Comparison of ENCODE assay signal across 18 mouse cellular contexts in the genomic region with DNA sequence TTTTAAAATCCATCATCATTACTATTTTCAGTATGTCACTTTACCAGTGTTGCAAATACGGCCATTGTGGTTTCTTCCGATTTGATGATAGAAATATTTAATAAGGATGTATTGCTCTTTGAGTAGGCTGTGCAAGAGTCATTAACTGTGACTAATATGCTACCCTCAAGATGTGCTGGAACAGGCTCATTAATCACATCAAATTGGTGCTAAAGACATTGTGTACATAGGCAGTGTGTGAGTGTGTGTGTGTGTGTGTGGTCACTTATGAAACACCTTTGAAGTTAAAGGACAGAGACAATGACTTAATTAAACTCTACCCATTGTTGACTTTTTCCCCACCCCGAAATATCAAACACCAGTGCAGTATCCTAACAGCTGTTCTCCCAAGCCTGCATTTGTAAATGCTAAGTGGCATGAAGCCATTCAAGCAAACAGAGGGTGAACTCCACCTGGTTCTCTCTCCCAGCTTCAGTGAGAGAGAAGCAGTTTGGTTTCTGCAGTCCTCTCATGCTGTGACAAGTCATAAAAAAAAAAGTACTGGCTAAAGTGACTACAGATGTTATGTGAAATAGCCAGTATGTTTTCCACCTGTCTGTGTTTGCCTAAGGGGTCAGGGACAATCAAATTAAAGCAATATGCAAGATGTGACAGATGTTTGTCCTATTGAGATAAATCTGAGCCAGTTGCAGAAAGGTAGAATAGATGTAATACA.
DNase-seq lines count a peak whose midpoint lies in the region; ATAC-seq and TF ChIP-seq lines count a peak whose summit lies in the region.
"Had no signal": no experiment of that assay in that cellular context is flagged by ENCODE, and none has a peak within 500 bp of the region (broad histone marks: within the 10 kb centered on the region; RNA-seq: fewer than 3 reads in every experiment).

No protein-coding gene starts in this region.

- TF ChIP-seq CTCF in brain, embryonic 14.5 days (IDR thresholded peaks at IDR 0.05; ENCODE audit: borderline replicate concordance, extremely low read depth, insufficient read depth, insufficient read length), result no peak

- no peaks in the 10 kb centered on the region for H3K9me3 ChIP-seq in hindbrain, embryonic 12.5 days (replicated peaks)
- no peaks in the 10 kb centered on the region for H3K9me3 ChIP-seq in hindbrain, embryonic 10.5 days
- H3K9me3 ChIP-seq in liver, embryonic 11.5 days (ENCODE audit: control insufficient read depth, low read length), result no peaks in the 10 kb centered on the region
- H3K9me3 ChIP-seq: embryonic facial prominence, embryonic 15.5 days; heart, embryonic 13.5 days had no signal

- H3K36me3 ChIP-seq in hindbrain, embryonic 12.5 days, result no peaks in the 10 kb centered on the region
- H3K36me3 ChIP-seq in hindbrain, embryonic 10.5 days, result no peaks in the 10 kb centered on the region
- no peaks in the 10 kb centered on the region for H3K36me3 ChIP-seq in liver, embryonic 11.5 days (ENCODE audit: control insufficient read depth, insufficient read depth, low read length)
- H3K36me3 ChIP-seq: embryonic facial prominence, embryonic 15.5 days; heart, embryonic 13.5 days had no signal

- H3K4me3 ChIP-seq in hindbrain, embryonic 12.5 days, result no peak overlapping the region
- H3K4me3 ChIP-seq in hindbrain, embryonic 10.5 days, result no peak overlapping the region
- no peak overlapping the region for H3K4me3 ChIP-seq in liver, embryonic 11.5 days (ENCODE audit: low read depth, low read length)
- H3K4me3 ChIP-seq: embryonic facial prominence, embryonic 15.5 days; heart, embryonic 13.5 days had no signal

- H3K27ac ChIP-seq in hindbrain, embryonic 12.5 days, result no peak overlapping the region
- no peak overlapping the region for H3K27ac ChIP-seq in hindbrain, embryonic 10.5 days
- H3K27ac ChIP-seq in liver, embryonic 11.5 days (ENCODE audit: low read depth, low read length), result no peak overlapping the region
- H3K27ac ChIP-seq: embryonic facial prominence, embryonic 15.5 days; heart, embryonic 13.5 days had no signal

- no peak for DNase-seq in hindbrain, embryonic 10.5 days (ENCODE audit: low spot score)
- DNase-seq in brain, embryonic 14.5 days (ENCODE audit: low read depth), result peak; percentile 29
- peak; percentile 67 for DNase-seq in forelimb bud, embryonic 11.5 days (ENCODE audit: low read depth, low spot score)
- DNase-seq in mesoderm, embryonic 11.5 days (ENCODE audit: low read depth, low spot score), result peak; percentile 54
- no peak for DNase-seq in layer of hippocampus, postnatal 10 days (ENCODE audit: low spot score in 2 of 2)
- DNase-seq in liver, embryonic 11.5 days (ENCODE audit: low spot score), result no peak
- DNase-seq: adrenal gland, adult 2 months; B cell, adult 2 months; cerebellum, adult 9-11 months; gastrocnemius, postnatal 10 days; liver; lung, embryonic 14.5 days; right cerebral cortex, postnatal 4 days; thymus, postnatal 4 days had no signal

- WGBS in hindbrain, embryonic 12.5 days, result 55% methylated on average over 3 of the region's 3 CpGs
- 76% methylated on average over 3 of the region's 3 CpGs for WGBS in hindbrain, embryonic 10.5 days
- 74% methylated on average over 3 of the region's 3 CpGs for WGBS in liver, embryonic 11.5 days

- no peaks in the 10 kb centered on the region for H3K27me3 ChIP-seq in hindbrain, embryonic 12.5 days
- no peaks in the 10 kb centered on the region for H3K27me3 ChIP-seq in hindbrain, embryonic 10.5 days (ENCODE audit: insufficient read depth, poor library complexity, severe bottlenecking)
- no peaks in the 10 kb centered on the region for H3K27me3 ChIP-seq in liver, embryonic 11.5 days (replicated peaks; ENCODE audit: control insufficient read depth, insufficient read depth, low read length)
- H3K27me3 ChIP-seq: embryonic facial prominence, embryonic 15.5 days; heart, embryonic 13.5 days had no signal

- H3K4me2 ChIP-seq in hindbrain, embryonic 12.5 days (replicated peaks), result no peak overlapping the region
- no peak overlapping the region for H3K4me2 ChIP-seq in liver, embryonic 11.5 days
- H3K4me2 ChIP-seq: embryonic facial prominence, embryonic 15.5 days; heart, embryonic 13.5 days; lung, embryonic 14.5 days had no signal

- ATAC-seq in hindbrain, embryonic 12.5 days (ENCODE audit: low FRiP score), result peak; percentile 60; the same call in 1 of the 2 replicates
- no peak for ATAC-seq in liver, embryonic 11.5 days (replicated peaks; ENCODE audit: low FRiP score)
- ATAC-seq: forebrain, embryonic 16.5 days had no signal

- no peak for TF ChIP-seq POLR2A in brain, embryonic 14.5 days (IDR thresholded peaks at IDR 0.05; ENCODE audit: borderline replicate concordance, extremely low read depth, insufficient read depth, insufficient read length, poor library complexity, severe bottlenecking)

- no peak overlapping the region for H3K9ac ChIP-seq in hindbrain, embryonic 12.5 days
- H3K9ac ChIP-seq in liver, embryonic 11.5 days (ENCODE audit: low read depth, low read length), result no peak overlapping the region
- H3K9ac ChIP-seq: embryonic facial prominence, embryonic 15.5 days; heart, embryonic 13.5 days; lung, embryonic 14.5 days had no signal

- no peaks in the 10 kb centered on the region for H3K4me1 ChIP-seq in hindbrain, embryonic 12.5 days
- 0 out of 2 replicates have a peak, but pooled peaks cover 3% of the 10 kb centered on the region for H3K4me1 ChIP-seq in hindbrain, embryonic 10.5 days (replicated peaks)
- H3K4me1 ChIP-seq in liver, embryonic 11.5 days (replicated peaks; ENCODE audit: control insufficient read depth, insufficient read depth, low read length), result no peaks in the 10 kb centered on the region
- H3K4me1 ChIP-seq: embryonic facial prominence, embryonic 15.5 days; heart, embryonic 13.5 days had no signal

Comparison
In these comparisons a context has a peak if more than half of its experiments do, and no peak if none do; other contexts are left out.
1. DNase-seq: peak in brain, embryonic 14.5 days (single experiment), forelimb bud, embryonic 11.5 days (single experiment) and mesoderm, embryonic 11.5 days (single experiment); none in hindbrain, embryonic 10.5 days (single experiment), layer of hippocampus, postnatal 10 days (0 of 2) and liver, embryonic 11.5 days (single experiment).